Mouse (Mus musculus) left cerebral cortex, adult 9 months (tissue): Measurements from ENCODE around the gene Clec3a.

ENCODE experiments used
- DNase-seq, 2 experiments: peaks; one replicate each; pipeline ENCODE4 v3.0.0; 2022; ENCODE audit warnings: low spot score in 2 of 2

Gene Clec3a

DNA sequence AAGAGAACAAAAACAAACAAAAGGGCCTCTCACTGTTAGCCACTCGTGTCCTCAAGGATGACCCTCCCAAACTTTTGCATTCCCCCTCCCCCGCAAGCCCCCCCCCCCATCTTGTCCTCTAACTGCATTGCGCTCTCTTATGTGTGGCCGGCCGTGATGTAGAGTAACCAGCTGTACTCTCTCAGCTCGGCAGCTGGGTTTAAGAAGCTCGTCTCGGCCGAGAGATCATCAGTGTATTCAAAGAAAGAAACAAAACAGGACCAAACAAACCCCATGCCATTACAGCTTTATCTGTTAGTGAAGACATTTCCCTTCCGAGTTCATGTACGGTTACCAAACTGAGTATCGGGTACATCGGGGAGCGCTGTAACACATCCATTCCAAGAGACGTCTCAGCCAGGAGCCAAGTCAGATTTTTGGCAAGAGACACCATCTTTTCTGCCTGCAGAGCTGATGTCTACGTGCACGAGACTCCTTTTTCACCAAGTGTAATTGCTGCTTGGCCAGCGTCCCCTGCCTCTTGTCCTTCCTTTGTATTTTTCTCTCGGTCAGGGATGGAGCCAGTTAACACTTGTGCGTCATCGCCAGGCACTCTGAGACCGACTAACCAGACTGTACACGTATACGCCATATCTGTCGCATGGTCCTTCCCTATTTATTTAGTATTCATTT is 40.4 kb downstream of the Clec3a start:
- no peak for DNase-seq

DNA sequence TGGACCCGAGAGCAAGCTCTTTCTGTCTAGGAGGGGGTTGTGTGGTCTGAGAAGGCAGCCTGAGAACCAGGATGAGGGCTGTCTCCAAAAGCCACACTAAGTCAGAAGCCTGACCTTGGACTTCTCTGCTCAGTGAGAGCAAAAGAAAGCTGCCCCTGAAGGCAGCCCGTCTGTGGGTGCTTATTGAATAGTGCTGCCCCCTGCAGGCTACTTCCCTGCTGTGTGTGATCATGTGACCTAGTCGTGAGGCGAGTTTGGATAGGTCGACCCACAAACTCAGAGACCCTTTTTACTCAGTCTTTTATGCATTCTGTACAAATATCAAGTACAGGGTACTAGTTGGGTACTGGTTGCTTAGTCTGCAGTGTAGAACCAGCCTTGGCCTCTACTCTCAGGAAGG is 42.7 kb downstream of the Clec3a start:
- DNase-seq, result no peak

DNA sequence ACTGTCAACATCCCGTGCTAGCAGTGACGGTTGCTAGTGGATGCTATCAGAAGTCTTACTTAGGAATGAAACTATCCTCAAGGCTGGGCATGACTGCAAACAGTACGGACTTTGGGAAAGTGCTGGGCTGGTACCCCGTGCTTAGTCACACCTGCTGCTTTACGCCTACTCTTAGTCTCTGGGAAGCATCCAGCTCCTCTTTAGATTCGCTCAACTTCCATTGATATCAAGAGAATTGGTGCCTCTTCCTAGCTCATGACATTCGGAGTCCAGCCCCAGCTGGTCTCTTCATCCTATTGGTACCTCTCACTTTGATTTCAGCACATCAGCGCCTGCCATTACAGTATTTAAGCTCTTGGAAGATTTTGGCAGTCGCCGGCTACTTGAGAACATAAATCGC is 44.7 kb downstream of the Clec3a start:
- peak in 1 of 2 experiments; percentile 47 for DNase-seq

DNA sequence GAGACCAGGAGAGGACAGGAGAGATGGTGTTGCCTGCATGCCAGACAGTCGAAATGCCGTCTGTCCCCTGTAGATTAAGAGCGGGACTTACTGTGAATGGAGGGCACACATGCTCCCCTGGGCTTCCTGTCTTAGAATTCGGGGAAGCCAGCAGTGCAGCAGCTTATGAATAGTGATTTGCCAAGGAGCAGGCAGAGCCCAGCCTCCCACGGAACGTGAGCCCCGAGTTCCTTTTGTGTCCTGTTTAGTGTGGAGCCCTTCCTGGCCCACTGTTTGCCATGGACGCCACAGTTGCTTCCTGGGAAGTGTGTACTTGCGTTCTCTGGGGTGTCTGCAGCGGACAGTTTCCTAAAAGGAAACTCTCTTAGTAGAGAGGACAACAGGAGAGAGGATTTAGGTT is 45.4 kb downstream of the Clec3a start:
- no peak for DNase-seq

DNA sequence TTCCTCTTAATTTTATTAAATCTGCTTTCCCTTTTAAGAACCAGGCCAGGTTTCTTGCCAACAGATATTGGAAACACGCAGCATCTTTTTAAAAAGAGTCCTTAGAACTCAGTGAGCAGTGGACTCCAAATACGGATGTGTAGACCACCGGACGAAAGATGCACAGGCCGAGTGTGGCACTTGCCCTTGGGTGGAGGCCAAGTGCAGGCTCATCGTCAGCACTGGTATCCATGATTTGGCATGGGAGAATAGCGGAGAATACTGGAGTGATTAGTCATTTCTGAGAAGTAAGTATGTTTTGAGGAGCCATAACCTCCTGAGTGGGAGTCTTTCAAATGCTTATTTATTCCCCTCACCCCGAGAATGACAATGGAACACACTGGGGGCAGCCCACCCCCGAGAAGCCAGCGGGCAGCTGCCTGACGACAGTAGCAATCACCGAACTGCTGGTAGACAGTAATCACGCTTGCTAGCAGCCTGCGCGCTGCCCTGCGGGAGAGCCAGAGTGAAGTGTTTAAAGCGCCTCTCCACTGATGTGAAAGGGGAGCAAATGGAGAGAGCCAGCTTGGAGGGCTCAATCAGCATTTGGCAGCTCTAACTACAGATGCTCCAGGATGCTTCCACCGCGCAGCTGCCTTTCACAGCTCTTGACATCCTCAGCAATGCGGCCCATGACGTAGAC is 50.8 kb downstream of the Clec3a start:
- DNase-seq, result no peak

DNA sequence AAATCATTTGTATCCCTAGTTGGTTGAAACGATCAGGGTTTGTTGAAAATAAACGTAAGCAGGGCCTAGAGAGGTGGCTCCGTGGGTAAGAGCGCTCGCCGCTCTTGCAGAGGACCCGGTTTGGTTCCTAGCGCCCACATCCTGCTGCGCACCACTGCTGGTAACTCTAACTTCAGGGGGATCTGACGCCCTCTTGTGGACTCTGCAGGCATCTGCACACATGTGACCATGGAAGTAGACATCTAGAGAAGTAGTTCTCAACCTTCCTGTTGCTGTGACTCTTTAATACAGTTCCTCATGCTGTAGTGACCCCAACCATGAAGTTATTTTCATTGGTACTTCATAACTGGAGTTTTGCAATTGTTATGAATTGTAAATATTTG is 51.3 kb downstream of the Clec3a start:
- DNase-seq, result no peak

DNA sequence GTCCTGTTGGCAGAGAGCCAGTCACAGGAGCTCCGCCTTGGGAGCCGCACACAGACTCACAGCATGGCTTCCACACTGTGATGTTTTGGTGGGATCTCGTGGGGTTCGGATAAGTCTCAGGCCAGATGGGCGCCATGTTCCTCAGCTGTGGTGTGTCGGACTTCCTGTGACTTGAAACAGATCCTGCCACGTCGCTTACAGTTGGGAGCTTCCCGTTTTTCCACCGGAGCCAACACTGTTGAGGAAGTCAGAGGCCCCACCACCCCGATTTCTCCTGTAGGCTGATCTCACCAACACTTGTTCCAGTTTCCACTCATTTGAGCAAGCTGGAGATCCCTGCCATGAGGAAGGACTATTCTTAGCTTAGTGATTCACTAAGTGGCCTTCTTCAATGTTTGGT is 55.7 kb downstream of the Clec3a start:
- DNase-seq, result no peak
